Mouse (Mus musculus) CH12.LX (cell line): ENCODE measurements around the gene Map4k4. TPM values are rescaled to one million over a fixed set of nuclear protein-coding genes. Genes with fewer than 3 reads are reported as not detected.

Source experiments
- DNase-seq: peaks from one replicate; pipeline ENCODE4 v3.0.0-alpha.2; 2013; ENCODE audit errors: extremely low read depth
- H3K27ac ChIP-seq: 2 replicates; pipeline ENCODE4 v1.5.1; 2012; ENCODE audit warnings: low read depth, mild to moderate bottlenecking, control low read depth, moderate library complexity; ENCODE audit not compliant: insufficient read depth
- H3K27me3 ChIP-seq: replicated peaks from 2 replicates; pipeline ENCODE3; 2012; ENCODE audit warnings: inconsistent platforms
- H3K36me3 ChIP-seq, 2 experiments: replicated peaks in 1 of 2; 2 replicates each; pipeline versions ENCODE3 to v1.6.1; 2012; ENCODE audit warnings: inconsistent platforms in 1 of 2, low read length in 1 of 2, mild to moderate bottlenecking in 1 of 2, mixed read lengths in 1 of 2, moderate library complexity in 1 of 2; ENCODE audit not compliant: control insufficient read depth in 1 of 2, insufficient read depth in 1 of 2
- H3K4me1 ChIP-seq, 2 experiments: 2 replicates each; pipeline ENCODE4 v1.6.1; 2012; ENCODE audit warnings: inconsistent platforms in 1 of 2, moderate library complexity in 1 of 2; ENCODE audit not compliant: insufficient read depth in 2 of 2, control insufficient read depth in 1 of 2
- H3K4me2 ChIP-seq: 2 replicates; pipeline ENCODE4 v1.6.1; 2012; ENCODE audit warnings: low read depth, mild to moderate bottlenecking, control low read depth; ENCODE audit not compliant: poor library complexity, insufficient read depth, severe bottlenecking
- H3K4me3 ChIP-seq, 3 experiments: fragments of 150-350 bp in 1 of 3; sonication (generic) in 1 of 3; replicated peaks in 1 of 3; 2 replicates each; pipeline versions ENCODE3 to v1.5.1; 2011 to 2012; ENCODE audit warnings: low read depth in 2 of 3, low read length in 2 of 3, mild to moderate bottlenecking in 2 of 3, moderate library complexity in 2 of 3, control low read depth in 1 of 3, improper control_type of control experiment in 1 of 3, inconsistent platforms in 1 of 3, mixed read lengths in 1 of 3; ENCODE audit not compliant: poor library complexity in 1 of 3
- H3K79me2 ChIP-seq: replicated peaks from 2 replicates; pipeline ENCODE4 v1.6.1; 2012; ENCODE audit warnings: mild to moderate bottlenecking, moderate library complexity; ENCODE audit not compliant: control insufficient read depth, poor library complexity, insufficient read depth, severe bottlenecking; ENCODE audit errors: extremely low read depth
- H3K9ac ChIP-seq: 2 replicates; pipeline ENCODE4 v1.6.1; 2012; ENCODE audit warnings: low read depth, mild to moderate bottlenecking, control low read depth, moderate library complexity; ENCODE audit not compliant: insufficient read depth
- H3K9me3 ChIP-seq: replicated peaks from 2 replicates; pipeline ENCODE3; 2012; ENCODE audit warnings: low read length, inconsistent platforms, mixed read lengths
- CHD2 ChIP-seq: IDR thresholded peaks from 2 replicates; pipeline ENCODE4 v1.6.1; 2011; ENCODE audit warnings: low read length, improper control_type of control experiment
- CTCF ChIP-seq, 2 experiments: IDR thresholded peaks in 1 of 2; conservative IDR thresholded peaks in 1 of 2; 2 replicates each; pipeline ENCODE4 v1.5.1; 2011 to 2012; ENCODE audit warnings: low read depth in 2 of 2, low read length in 2 of 2, improper control_type of control experiment in 1 of 2, inconsistent platforms in 1 of 2, mild to moderate bottlenecking in 1 of 2, moderate library complexity in 1 of 2
- ELF1 ChIP-seq: IDR thresholded peaks from 2 replicates; pipeline ENCODE4 v1.6.1; 2014; ENCODE audit warnings: low read depth, mild to moderate bottlenecking, inconsistent platforms, low read length, improper control_type of control experiment
- JUN ChIP-seq: IDR thresholded peaks from 2 replicates; pipeline ENCODE4 v1.6.1; 2011; ENCODE audit warnings: low read depth, mild to moderate bottlenecking, low read length, improper control_type of control experiment, moderate library complexity; ENCODE audit not compliant: insufficient read depth
- JUND ChIP-seq: conservative IDR thresholded peaks from 2 replicates; pipeline ENCODE4 v1.6.1; 2011; ENCODE audit warnings: low read depth, low read length, improper control_type of control experiment
- MAFK ChIP-seq: IDR thresholded peaks from 2 replicates; pipeline ENCODE4 v1.6.1; 2011; ENCODE audit warnings: low read length, improper control_type of control experiment; ENCODE audit not compliant: insufficient replicate concordance
- MAZ ChIP-seq: IDR thresholded peaks from 2 replicates; pipeline ENCODE4 v1.6.1; 2012; ENCODE audit warnings: low read depth, mild to moderate bottlenecking, inconsistent platforms, low read length, improper control_type of control experiment, moderate library complexity
- NELFE ChIP-seq: IDR thresholded peaks from 2 replicates; pipeline ENCODE4 v1.6.1; 2011; ENCODE audit warnings: low read depth, low read length, improper control_type of control experiment
- POLR2AphosphoS2 ChIP-seq: IDR thresholded peaks from 2 replicates; pipeline ENCODE4 v1.6.1; 2011; ENCODE audit warnings: low read depth, low read length, improper control_type of control experiment
- RCOR1 ChIP-seq: conservative IDR thresholded peaks from 2 replicates; pipeline ENCODE4 v1.6.1; 2012; ENCODE audit warnings: low read depth, mild to moderate bottlenecking, inconsistent platforms, low read length, improper control_type of control experiment
- SIN3A ChIP-seq: IDR thresholded peaks from 2 replicates; pipeline ENCODE4 v1.6.1; 2012; ENCODE audit warnings: low read length, improper control_type of control experiment, inconsistent platforms
- TBP ChIP-seq: conservative IDR thresholded peaks from 2 replicates; pipeline ENCODE4 v1.6.1; 2011; ENCODE audit warnings: low read depth, low read length, improper control_type of control experiment
- UBTF ChIP-seq: IDR thresholded peaks from 2 replicates; pipeline ENCODE4 v1.6.1; 2012; ENCODE audit warnings: low read depth, mild to moderate bottlenecking, inconsistent platforms, low read length, improper control_type of control experiment, moderate library complexity
- USF1 ChIP-seq: IDR thresholded peaks from 2 replicates; pipeline ENCODE4 v1.6.1; 2014; ENCODE audit warnings: low read depth, mild to moderate bottlenecking, inconsistent platforms, low read length, improper control_type of control experiment
- ZC3H11A ChIP-seq: IDR thresholded peaks from 2 replicates; pipeline ENCODE4 v1.6.1; 2012; ENCODE audit warnings: low read depth, mild to moderate bottlenecking, inconsistent platforms, low read length, improper control_type of control experiment
- ZNF384 ChIP-seq: IDR thresholded peaks from 2 replicates; pipeline ENCODE4 v1.6.1; 2012; ENCODE audit warnings: low read depth, low read length, improper control_type of control experiment, inconsistent platforms
- dilution Hi-C: fragments of 300-500 bp; cut with MboI; formaldehyde crosslinking; loops from 2 replicates; pipeline ENCODE4 v1.14.3; 2020; ENCODE audit warnings: low sequenced_read_pairs; ENCODE audit not compliant: extremely low pct_unique_long_range_greater_than_20kb, extremely low pct_ligation_motif_present
- in situ Hi-C: fragments of 300-500 bp; cut with MboI; formaldehyde crosslinking; loops from 3 replicates; pipeline ENCODE4 v1.14.3; 2019; ENCODE audit warnings: low sequenced_read_pairs, low pct_ligation_motif_present, low pct_unique_long_range_greater_than_20kb, mixed read lengths
- polyA plus RNA-seq: library from polyadenylated mRNA; unstranded; fragments of >175 nt; gene quantifications from 2 replicates; pipeline ENCODE4 v1.2.1, GENCODE M21; 2012; ENCODE audit warnings: low read depth; ENCODE audit not compliant: insufficient read length
- total RNA-seq, 2 experiments: library from RNA; depleted of rRNA; stranded (reverse); fragments of 300-350 nt in 1 of 2; fragments of >200 nt in 1 of 2; gene quantifications; 2 replicates each; pipeline ENCODE4 v1.2.3; 2012 to 2014

Map4k4 gene
- total and polyA plus RNA-seq, 3 experiments = 21.8 to 46.3 (median 41.0) TPM

- in situ Hi-C loops = loop anchor here (25.0 kb wide), 2 partner anchors 252 to 377 kb away; no protein-coding TSS in a partner anchor
- no peaks in the 10 kb centered on the region for H3K27me3 ChIP-seq
- H3K79me2 ChIP-seq = no peaks in the 10 kb centered on the region
- no peaks in the 10 kb centered on the region for H3K9me3 ChIP-seq
- H3K9ac ChIP-seq = no peak overlapping the region
- no peak overlapping the region for H3K27ac ChIP-seq
- H3K4me2 ChIP-seq = no peak overlapping the region
- DNase-seq = no peak
- H3K4me3 ChIP-seq = no peak overlapping the region
- H3K4me1 ChIP-seq = peaks cover 9 to 51% of the 10 kb centered on the region in 2 experiments; a peak in 3 of 4 replicates
- TF ChIP-seq NELFE = no peak
- no peak for TF ChIP-seq POLR2AphosphoS2
- TF ChIP-seq USF1 = no peak
- no peak for TF ChIP-seq ZNF384
- TF ChIP-seq JUND = no peak
- no peak for TF ChIP-seq CTCF (conservative IDR thresholded peaks at IDR 0.05 in 1 of 2, IDR thresholded peaks at IDR 0.05 in 1 of 2; ENCODE audit: low read depth in 2 of 2, low read length in 2 of 2)
- TF ChIP-seq MAZ = no peak
- TF ChIP-seq SIN3A = no peak
- TF ChIP-seq MAFK = no peak
- TF ChIP-seq ELF1 = no peak
- no peak for TF ChIP-seq UBTF
- TF ChIP-seq CHD2 = no peak
- no peak for TF ChIP-seq RCOR1
- TF ChIP-seq ZC3H11A = no peak
- dilution Hi-C loops = no loop called here
- H3K36me3 ChIP-seq = peaks cover 0 to 13% of the 10 kb centered on the region in 2 experiments
These were observed 38.7 kb downstream of the Map4k4 start for GRCm38 (mm10) chr1:39939401-39939800.

- TF ChIP-seq JUN (peak; percentile 70), JUND (peak; percentile 71), TBP (no peak)
- DNase-seq = no peak
- peaks cover 0 to 13% of the 10 kb centered on the region in 2 experiments for H3K36me3 ChIP-seq
- in situ Hi-C loops (loop anchor here (25.0 kb wide), 2 partner anchors 253 to 378 kb away; no protein-coding TSS in a partner anchor), dilution Hi-C loops (no loop called here)
- no peak overlapping the region for H3K4me2 ChIP-seq
- H3K27me3 ChIP-seq = no peaks in the 10 kb centered on the region
- no peak overlapping the region for H3K9ac ChIP-seq
- H3K27ac ChIP-seq = no peak overlapping the region
- H3K4me1 ChIP-seq = peaks cover 7 to 51% of the 10 kb centered on the region in 2 experiments; a peak in 3 of 4 replicates
- no peaks in the 10 kb centered on the region for H3K79me2 ChIP-seq
- H3K4me3 ChIP-seq = no peak overlapping the region
- H3K9me3 ChIP-seq = no peaks in the 10 kb centered on the region
These were observed 39.6 kb downstream of the Map4k4 start for GRCm38 (mm10) chr1:39940342-39940741.
